Mouse (Mus musculus): ENCODE measurements around the gene Uqcr10.
A peak's percentile ranks its signal among the peaks of the same experiment; 100 is the strongest.

Gene Uqcr10

DNA sequence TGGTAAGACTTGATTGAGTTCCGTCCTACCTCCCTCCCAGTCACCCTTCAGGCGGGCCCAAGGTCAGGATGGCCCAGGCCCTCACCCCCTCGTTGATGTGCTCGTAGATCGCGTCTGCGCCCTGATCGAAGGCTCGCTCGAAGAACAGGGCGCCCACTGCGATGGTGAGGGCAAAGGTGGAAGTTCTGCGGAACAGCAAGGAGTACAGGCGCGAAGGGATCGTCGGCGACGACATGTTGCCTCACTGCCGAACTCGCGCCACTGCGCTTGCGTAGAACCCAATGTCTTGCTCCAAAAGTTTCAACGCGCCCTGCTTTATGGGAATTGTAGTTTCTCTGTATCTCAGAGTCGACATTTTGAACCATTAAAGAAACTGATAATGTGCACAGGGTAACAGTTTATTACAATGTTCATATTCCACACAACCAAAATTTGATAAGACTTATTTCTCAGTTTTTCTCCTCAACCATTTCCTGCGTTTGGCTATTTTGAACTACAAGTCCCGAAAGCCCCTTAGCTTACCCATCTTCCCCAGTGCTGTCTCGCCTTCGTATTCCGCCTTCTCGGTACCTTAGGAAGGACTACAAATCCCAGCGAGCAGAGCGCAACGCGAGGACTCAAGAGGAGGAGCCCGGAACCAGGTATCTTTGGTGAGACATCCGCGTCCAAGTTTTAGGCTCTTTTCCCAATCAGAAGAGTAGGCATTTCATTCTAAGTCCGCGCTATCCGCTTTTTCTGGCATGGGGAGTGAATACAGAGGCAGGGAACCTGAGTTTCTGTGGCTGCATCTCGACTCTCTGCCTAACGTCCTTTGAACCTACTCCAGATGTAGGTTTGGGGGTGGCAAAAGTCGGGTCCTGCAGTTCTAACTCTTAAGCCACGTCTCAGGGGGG, at the start of gene Uqcr10, which contains the start of gene Zmat5:
Gene Uqcr10, minus strand, starts transcription at position 271 of the 893 bp plus-strand sequence.
Gene Zmat5, plus strand, starts transcription at position 607 of the 893 bp plus-strand sequence.
- peak; percentile 95 for DNase-seq (ENCODE audit: low read depth, low spot score)

DNA sequence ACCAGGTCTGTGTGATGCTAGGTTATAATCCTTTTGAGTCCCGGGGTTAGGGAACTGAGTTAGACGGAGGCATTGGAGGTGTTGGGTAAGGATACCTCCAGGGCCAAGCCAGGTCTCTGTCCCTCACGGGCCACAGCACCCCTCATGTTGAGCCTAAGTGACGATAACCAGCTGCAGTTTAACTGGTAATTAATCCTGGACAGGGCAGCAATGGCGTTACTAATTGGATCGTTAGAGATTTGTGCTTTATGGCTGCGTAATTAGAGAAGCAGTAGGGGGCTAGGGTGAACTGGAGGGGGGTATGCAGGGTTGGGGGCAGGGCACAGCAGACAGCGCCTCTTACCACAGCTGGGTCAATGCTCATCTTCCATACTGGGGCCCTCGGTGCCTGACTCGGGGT, 48.7 kb upstream of the Uqcr10 start:
- DNase-seq (ENCODE audit: low read depth, low spot score): no peak

DNA sequence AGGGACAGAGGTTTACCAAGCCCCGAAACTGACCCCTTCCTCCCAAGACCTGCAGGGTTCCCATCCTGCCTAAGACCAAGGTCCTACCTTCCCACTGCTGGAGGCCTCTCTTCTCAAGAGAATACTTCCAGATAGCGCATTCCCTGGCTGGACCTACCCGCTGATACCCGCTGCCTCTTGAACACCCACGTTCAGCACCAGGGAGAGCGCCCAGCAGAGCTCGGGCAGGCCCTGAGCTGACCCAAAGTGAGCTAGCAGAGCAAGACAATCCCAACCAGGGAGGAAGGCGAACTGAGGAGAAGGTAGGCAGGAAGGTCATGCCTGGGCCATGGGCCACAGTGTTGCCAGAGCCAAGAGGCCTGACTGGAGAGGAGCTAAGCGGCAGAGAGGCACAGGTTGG, 46.1 kb upstream of the Uqcr10 start:
- DNase-seq (ENCODE audit: low read depth, low spot score): no peak

DNA sequence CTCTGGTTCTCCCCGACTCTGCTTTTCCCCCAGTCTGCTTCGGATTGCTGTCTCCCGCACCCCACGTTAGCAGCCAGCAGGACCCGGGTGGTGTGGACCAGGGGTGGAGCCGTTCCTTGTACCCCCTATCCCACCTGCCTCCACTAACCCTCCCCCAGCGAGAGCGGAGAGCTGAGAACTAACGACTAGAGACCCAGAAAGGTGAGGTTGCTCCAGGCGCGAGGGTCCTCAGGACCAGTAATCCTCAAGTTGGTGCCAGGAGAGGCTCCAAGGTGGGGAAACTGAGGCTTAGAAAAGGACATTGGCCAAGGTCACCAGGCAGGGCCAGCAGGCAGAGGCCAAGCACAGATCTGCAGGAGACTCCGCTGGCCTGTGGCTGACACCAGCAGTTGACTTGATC, 43.1 kb upstream of the Uqcr10 start:
- no peak for DNase-seq (ENCODE audit: low read depth, low spot score)

DNA sequence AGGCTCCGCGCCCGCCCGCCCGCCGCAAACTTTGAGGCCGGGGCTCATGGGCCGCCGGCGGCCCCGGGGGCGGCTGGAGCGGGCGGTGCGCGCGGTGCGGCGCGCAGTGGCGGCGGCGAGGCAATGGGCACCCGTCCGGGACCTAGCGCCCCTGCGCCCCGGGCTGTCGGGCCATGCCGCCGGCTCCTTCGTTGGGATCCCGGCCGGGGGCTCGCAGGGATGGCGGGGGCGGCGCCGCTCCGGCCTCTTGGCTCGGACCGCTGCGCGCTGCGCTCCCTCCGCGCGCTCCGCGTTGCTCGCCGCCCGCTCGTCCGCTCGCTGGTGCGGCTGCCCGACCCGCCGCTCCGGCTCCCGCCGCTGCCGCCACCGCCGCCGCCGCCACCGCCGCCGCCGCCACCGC, 42.6 kb upstream of the Uqcr10 start, which contains the start of gene Cabp7:
Gene Cabp7, minus strand, starts transcription at position 46 of the 400 bp plus-strand sequence.
- DNase-seq (ENCODE audit: low read depth, low spot score): no peak

DNA sequence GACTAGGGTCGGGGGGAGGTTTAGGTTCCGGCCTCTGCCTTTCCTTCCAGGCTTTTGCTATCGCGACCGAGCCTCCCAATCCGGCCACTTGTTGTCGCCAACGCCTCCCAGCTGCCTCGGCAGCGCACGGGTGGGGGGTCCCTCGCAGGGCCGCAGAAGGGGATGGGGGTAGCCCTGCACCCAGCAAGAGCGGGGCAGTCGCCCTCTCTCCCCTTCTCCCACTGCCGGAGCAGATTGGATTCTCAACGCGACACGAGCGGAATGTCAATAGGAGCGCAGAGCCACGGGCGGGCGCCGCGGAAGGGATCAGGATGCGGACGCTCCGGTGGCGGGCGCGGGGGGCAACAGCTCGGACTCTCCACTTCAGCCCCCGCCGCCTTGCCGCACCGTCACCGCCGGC, 41.8 kb upstream of the Uqcr10 start:
- no peak for DNase-seq (ENCODE audit: low read depth, low spot score)

DNA sequence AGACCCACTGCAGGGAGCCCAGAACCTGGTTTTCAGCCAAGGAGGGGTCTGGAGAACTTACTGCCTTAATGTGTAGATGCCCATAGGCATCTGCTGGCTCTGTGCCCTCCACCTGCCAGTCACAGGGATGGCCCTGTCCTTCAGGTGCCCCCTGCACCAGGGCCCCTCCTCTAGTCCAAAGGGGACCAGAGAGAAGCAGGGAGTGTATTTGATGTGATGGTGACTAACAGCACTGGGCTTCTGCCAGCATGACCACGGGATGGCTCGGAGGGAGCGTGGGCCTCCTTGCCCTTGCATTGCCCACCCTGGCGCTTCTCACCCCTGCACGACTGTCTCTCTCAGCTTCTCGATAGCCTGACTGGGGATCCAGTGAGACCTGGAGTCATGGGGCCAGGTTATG, 40.5 kb upstream of the Uqcr10 start:
- no peak for DNase-seq (ENCODE audit: low read depth, low spot score)

DNA sequence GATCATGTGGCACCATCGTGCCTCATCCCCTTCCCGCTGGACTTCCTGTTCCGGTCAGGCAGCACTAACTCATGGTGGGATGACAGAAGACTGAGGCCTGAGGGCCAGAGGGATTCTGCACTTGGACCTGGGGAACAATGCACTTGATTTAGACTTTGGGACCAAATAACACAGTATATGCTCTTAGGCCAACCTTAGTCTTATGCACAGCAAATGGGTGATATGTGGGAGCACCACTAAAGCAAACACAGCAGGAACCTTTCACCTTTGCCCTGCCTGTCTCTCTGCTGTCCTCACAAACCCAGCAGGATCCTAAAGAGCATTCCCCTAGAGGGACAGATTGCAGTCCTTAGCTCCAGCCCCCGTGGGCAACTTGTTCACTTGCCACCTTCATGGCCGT, 36.6 kb upstream of the Uqcr10 start:
- no peak for DNase-seq (ENCODE audit: low read depth, low spot score)

DNA sequence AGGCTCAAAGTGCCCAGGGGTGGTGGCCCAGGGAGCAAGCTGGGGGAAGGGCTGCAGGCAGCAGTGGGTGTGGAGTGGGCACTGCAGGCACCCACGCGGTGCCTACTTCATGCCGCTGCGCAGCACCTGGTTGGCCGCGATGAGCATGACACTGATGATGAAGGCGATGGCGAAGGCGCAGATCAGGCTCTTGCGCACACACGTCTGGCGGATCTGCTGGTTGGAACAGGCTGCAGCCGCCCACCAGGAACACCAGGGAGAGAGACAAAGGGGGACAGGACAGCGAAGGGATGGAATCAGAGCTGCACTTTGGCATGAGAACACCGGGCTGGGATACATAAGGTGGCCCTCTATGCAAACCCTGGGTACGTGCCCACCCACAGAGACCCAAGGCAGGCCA, 34.6 kb upstream of the Uqcr10 start:
- no peak for DNase-seq (ENCODE audit: low read depth, low spot score)

DNA sequence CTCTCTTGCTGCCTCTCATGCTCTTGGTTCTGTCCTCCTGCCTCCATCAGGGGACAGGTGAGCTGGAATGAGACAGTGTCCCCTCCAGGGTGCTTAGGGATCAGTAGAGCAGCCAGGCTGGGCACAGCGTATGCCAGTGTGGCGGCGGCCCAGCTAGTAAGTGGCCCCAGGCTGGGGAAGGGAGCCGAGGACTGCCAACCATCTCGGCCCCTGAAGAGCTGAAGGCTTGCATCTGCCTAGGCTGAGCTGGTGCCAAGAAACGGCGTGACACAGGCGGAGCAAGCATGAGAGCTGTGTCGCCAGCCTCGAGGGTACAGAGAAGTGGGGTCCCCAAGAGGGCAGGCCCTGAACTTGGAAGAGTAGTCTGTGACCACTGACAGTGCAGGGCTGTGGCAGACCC, 33.5 kb upstream of the Uqcr10 start:
- DNase-seq (ENCODE audit: low read depth, low spot score): no peak

DNA sequence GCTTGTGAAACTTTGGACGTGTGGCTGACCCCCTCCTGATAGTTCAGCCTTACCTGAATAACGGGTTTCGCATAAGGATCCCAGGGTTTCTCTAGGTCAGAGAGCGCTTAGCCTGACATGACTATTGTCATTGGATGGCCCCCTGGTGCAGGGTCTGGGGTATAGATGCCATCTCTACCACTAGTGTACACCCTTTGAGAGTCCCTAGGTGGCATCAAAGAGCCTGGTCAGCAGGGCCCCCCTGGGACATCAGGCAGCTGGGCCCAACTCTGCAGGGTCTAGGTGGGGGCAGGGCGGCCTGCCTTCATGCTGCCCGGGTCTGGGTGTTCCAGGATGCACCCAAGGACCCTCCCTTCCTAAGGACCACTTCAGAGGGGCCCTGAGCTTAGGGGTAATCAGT, 32.2 kb upstream of the Uqcr10 start:
- DNase-seq (ENCODE audit: low read depth, low spot score): no peak

DNA sequence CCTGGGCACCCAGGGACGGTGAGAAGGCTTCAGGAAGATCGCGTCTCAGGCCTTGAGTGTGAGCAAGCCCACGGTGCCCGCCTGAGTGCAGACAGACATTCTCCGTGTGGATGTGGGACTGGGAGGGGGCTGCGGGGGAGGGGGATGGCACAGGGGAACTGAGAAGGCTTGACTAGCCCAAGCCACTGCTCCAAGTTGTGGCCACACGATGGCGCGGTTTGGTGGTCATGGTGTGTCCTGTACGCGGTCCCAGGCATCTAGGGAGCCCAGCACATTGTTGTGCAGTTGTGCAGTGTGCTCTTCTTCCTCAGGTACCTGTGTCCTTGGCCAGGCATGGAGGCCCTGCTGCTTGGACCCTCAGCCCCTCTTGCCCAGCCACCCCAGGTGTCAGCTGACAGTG, 30.0 kb upstream of the Uqcr10 start:
- DNase-seq (ENCODE audit: low read depth, low spot score): no peak

DNA sequence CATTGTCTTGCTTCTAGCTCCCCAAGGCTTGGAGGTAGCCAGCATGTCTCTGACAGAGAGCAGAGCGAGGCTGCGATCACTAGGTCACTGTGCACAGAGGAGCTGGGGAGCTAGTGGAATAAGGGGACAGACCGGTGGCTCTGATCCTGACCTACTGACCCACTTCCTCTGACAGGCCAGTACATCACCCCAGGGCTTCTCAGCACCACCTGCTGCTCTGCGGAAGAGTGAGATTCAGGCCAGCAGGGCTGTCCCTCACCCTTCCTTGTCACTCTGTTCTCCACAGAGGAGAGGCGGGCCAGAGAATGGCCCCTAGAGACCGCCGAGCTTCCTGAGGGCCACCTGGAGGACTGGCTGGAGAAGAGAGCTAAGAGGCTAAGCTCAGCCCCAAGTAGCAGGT, 27.6 kb upstream of the Uqcr10 start:
- DNase-seq (ENCODE audit: low read depth, low spot score): no peak

DNA sequence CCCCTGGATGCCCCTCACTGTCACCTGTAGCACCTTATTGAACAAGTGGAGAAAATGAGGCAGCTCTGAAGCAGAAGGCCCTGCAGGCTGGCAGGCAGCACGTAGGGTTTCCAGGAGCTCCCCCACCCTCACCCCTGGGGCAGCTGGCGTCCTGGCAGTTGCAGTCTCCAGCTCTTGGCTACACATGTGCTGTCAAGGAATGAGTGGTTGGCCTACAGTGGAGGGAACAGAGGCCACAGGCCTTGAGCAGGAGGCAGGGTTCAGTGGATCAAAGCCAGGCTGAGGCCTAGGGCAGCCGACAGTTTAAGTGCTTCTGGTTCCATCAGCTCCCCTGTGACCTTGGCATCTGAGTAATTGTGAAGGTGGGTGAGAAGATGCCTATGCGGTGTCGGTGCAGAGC, 26.8 kb upstream of the Uqcr10 start:
- no peak for DNase-seq (ENCODE audit: low read depth, low spot score)

DNA sequence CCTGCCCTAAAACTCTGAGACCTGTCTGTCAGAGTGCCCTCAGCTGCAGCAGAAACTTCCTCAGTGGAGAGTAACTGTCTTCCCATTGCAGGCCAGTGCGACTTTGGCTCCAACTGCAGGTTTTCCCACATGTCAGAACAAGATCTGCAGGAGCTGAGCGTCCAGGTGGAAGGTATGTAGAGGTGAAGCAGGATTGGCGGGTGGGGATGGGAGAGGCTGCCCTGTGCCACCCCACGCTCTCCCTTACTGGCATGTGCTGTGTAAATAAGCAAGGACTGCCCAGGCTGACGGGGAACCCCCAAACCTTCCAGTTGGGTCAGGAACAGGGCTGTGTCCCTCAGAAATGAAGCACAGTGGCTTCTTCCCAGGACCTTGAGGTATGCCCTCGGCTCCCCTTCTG, 26.0 kb upstream of the Uqcr10 start:
- DNase-seq (ENCODE audit: low read depth, low spot score): no peak

DNA sequence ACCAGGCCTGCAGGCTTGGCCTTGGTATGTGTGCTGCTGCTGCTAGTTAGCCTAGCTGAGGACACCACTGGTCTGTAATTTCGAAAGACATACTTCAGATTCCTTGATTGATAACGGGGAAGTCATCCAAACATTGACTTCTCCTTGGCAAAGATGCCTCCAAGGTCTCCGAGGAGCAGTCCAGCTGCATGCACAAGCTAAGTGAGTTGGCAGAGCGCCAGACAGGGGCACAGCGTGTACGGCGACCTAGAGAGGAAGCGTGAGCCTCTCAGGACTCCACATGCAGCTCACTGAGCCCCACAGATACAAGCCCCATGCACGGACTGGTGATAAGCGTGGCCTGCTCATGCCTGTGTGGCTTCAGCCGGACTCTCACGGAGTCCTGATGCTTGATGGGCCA, 25.5 kb upstream of the Uqcr10 start:
- DNase-seq (ENCODE audit: low read depth, low spot score): no peak

DNA sequence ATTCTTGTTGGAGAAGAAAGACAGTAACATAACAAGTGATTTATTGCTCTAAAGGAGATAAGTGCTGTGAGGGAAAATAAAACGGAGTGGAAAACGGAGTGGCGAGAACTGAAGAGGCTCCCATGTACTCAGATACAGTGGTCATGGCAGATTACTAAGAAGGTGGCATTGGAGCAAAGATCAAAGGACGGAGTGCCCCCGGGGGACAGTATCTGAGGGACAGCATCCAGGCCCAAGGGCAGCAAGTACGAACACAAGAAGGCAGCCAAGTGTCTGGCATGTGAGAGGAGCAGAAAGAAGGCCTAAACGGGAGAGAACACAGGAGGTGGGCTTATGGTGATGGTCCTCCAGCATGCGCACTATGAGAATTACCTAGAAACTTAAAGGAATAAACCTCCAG, 17.6 kb upstream of the Uqcr10 start:
- DNase-seq (ENCODE audit: low read depth, low spot score): no peak

DNA sequence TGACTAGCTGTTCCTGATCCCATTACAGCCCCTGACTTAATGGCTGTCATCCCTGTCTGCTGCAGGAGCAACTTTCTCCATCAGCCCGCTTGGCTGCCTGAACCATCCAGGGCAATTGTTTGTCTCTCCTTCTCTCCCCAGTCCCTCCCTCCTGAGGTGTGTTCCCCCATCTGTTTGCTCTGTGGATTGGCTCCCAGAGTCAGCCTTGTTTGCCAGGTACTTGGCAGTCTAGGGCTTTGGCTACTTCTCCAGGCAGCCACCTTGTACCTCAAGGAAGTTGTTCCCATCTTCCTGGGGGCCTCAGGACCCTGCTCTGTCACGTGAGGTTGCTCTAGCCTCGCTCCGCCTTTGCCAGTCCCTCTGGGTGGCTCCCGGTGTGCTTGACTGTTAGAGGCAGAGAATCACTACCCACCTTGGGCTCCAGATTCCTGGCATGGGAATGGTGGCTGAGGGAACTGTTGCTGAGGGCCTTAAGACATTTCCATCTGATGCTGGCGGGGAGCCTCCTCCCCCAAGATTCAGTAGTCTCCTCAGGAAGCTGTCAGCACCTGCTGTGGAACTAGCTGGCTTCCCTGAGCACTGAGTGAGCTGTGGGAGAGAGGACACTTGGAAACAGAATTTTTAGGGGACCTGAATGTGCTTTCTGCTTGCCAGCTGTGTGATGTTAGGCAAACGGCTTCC, 16.9 kb upstream of the Uqcr10 start:
- no peak for DNase-seq (ENCODE audit: low read depth, low spot score)

DNA sequence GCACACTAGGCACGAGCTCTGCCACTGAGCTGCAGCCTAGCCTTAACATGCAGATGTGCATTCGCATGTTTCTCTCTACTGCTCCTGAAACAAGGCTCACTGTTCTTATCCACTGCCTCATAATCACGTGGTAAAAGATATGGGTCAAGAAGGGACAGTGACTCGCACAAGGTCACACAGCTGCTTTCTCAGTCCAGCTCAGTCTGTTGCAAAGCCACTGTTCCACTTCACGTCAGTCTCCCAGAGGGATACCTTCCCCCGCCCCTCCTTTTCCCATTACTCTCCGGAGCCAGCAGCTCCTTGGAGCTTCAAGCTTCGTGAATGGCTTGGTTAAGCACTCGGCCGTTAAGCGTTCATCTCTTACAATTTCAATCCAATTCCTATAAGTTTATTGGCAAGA, 16.3 kb upstream of the Uqcr10 start:
- DNase-seq (ENCODE audit: low read depth, low spot score): no peak

DNA sequence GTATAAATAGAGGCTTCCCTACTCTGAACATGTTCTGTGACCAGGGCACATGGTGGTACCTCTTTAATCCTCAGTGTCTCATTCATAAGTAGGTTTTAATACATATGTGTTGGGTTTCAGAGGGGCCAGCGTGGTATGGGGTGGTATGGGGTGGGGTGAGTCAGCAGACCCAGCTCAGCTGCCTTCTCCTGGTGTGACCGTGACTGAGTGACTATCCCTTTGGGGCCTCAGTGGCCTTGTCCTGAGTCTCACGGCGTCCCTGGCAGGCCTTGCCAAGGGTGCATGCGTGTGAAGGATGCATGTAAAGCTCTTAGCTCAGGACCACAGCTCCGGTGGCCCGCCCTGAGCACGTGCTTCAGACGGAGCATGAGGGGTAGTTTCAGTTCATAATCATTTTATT, 15.8 kb upstream of the Uqcr10 start:
- DNase-seq (ENCODE audit: low read depth, low spot score): no peak

DNA sequence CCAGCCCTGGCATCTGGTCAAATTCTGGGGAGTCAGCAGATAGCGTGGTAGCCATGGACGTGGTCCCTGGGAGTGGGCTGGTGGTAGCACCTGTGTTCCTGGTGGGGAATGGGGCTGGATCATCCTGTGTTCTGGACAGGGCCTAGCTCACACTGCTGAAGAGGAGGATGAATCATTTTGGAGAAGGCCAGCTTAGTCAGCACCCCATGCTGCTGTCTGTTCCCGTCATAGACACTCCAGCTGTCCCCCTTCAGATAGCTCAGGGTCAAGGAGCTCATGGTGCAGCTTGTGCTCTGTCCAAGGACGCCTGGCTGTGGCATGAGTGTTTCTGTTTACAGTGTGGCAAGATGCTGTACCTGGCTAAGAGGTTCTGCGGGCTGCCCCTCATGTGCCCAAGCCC, 14.4 kb upstream of the Uqcr10 start:
- no peak for DNase-seq (ENCODE audit: low read depth, low spot score)

DNA sequence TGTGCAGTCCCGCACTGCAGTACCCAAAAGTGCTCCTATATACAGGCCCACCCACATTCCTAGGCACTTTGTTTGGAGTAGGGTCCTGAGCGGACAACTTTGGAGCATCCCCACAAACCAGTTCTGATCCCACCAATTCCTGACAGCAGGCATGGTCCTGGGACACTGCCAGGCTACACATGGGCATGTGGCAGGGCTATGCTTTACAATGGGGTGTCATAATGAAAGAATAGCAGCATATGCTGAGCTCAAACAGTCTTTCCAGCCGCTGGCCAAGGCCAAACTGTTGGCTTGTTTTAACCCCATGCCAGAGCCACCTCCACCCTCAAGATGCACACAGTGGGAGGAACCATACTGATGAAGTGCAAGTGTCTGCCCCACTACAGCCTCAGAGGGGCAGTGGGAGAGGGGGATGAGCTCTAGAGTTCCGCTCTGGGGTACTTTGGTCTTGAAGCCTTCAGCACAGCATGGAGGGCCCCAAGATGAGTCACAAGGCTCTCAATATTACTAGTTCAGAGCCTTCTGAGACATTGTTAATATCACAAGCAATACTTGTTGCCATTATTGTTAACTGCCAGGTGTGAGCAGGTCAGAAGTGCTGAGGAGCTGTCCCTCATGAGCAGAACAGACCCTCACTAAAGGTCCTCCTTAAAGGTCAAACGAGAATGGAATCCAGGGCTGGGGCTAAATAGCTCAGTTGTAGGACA, 12.5 kb upstream of the Uqcr10 start:
- DNase-seq (ENCODE audit: low read depth, low spot score): no peak
